Mouse (Mus musculus) cerebellum, postnatal 4 days (tissue): Measurements from ENCODE around the gene Igfals.

ENCODE experiments used
- DNase-seq, 2 experiments: peaks; one replicate each; pipeline ENCODE4 v3.0.0; 2022; ENCODE audit warnings: low spot score in 2 of 2, mixed read lengths in 1 of 2

Igfals gene

DNA sequence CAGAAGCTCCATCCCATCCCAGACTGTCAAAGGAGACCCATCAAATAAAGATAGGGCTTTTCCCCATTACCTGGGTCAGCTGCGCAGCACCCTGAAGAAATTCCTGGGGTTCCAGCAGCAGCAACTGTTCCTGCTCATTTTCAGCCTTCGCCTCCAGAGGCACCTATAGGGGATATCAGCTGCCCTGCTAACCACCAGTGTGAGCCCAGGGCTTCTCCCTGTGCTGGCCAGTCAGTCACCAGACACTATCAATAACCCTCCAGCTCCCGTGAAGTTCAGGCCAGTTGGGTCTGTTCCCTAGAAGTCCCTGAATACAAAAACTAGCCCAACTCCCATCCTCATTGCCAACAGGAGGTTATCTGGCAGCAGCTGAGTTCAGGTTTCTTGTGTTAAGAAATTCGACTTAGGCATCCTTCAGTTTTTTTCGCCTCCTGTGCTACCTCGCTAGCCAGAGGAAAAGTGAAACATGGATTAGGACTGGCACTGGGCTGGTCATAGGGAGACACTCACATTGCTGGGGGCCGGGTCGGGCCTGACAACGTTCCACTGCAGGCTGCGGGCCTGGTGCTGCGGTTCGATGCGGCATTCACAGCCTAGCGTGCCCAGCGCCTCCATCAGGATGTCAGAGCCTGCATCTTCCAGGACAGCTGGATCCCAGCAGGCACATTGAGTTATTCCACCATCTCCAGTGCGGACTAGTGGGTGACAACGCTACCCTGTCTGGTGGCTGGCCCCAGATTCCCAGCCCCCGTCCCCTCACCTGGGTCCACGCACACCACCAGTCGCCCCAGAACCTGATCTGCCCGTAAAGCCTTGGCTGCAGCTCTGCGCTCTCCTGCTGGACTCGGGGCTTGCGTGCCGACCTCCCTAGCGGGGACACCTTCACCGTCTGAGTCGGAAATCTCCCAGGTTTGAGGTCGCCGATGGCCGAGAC lies 28.5 kb downstream of the Igfals start:
- peak in 1 of 2 experiments; percentile 34 for DNase-seq

DNA sequence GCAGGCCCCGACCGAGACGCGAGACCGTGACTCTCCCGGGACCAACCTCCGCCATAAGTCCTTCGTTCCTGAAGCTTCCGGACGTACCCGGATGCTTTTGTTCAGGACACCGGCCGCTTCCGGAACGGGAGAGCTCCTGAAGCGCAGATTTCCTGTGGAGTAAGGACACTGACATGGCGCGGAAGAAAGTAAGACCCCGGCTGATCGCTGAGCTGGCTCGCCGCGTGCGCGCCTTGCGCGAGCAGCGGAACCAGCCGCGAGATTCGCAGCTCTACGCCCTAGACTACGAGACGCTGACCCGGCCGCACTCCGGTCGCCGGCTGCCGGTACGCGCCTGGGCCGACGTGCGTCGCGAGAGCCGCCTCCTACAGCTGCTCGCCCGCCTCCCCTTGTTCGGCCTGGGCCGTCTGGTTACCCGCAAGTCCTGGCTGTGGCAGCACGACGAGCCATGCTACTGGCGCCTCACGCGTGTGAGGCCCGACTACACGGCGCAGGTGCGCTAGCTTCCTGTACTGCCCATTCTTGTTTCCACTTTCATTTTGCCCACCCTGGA lies 29.3 kb downstream of the Igfals start, which contains the start of the genes Eme2 and Mrps34:
Gene Eme2, minus strand, starts transcription at position 93 of the 553 bp plus-strand sequence.
Gene Mrps34, plus strand, starts transcription at position 122 of the 553 bp plus-strand sequence.
- peak in 1 of 2 experiments; percentile 77 for DNase-seq

DNA sequence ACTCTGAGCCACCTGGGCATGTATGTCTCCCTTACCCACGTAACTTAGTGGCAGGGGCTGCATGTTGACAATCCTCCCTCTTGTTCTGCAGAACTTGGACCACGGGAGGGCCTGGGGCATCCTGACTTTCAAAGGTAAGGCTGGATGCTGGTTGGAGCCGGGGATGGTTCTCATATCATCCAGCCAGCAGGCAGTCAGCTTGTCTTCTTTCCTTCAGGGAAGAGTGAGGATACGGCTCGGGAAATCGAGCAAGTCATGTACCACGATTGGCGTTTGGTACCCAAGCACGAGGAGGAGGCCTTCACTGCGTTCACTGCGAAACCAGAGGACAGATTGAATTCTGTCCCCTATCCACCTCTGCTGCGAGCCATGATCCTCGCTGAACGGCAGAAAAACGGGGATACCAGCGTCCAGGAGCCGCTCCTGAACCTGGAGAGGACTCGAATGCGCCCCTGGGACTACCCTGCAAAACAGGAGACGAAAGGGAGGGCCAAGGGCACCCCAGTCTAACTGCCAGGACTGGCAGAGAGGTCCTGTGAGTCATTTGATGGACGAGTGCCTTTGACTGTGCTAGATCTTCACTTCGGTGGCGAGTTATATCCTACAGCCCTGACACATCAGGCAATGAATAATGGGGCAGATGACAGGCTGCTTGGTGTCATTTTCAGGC lies 29.9 kb downstream of the Igfals start:
- DNase-seq = no peak

- DNase-seq = peak; percentile 53 to 72
Measured at GRCm38 (mm10) chr17:24896241-24896992, 30.6 kb downstream of the Igfals start, which contains the start of gene Nme3. Gene Nme3, plus strand, starts transcription at chr17:24896500.

DNA sequence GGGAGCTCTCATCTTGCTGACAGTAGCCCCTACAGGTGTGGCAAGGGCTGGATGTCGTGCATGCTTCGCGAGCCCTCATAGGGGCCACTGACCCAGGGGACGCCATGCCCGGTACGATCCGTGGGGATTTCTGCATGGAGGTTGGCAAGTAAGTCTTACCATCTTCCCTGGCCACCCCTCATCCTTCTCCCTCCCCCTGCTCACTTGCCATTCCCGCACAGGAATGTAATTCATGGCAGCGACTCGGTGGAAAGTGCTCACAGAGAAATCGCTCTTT lies 31.1 kb downstream of the Igfals start:
- no peak for DNase-seq

GRCm38 (mm10) chr17:24897600-24897999 lies 31.8 kb downstream of the Igfals start:
- no peak for DNase-seq

- no peak for DNase-seq
Measured at GRCm38 (mm10) chr17:24898041-24898854, 32.5 kb downstream of the Igfals start.

- DNase-seq = no peak
Measured at GRCm38 (mm10) chr17:24899153-24899552, 33.4 kb downstream of the Igfals start.

- DNase-seq = no peak
Measured at GRCm38 (mm10) chr17:24900014-24900413, 34.2 kb downstream of the Igfals start.

GRCm38 (mm10) chr17:24902124-24902523 lies 36.3 kb downstream of the Igfals start:
- no peak for DNase-seq

- peak in 1 of 2 experiments; percentile 44 for DNase-seq
Measured at GRCm38 (mm10) chr17:24902671-24903474, 37.1 kb downstream of the Igfals start.

- DNase-seq = no peak
Measured at GRCm38 (mm10) chr17:24903767-24904166, 38.0 kb downstream of the Igfals start.

DNA sequence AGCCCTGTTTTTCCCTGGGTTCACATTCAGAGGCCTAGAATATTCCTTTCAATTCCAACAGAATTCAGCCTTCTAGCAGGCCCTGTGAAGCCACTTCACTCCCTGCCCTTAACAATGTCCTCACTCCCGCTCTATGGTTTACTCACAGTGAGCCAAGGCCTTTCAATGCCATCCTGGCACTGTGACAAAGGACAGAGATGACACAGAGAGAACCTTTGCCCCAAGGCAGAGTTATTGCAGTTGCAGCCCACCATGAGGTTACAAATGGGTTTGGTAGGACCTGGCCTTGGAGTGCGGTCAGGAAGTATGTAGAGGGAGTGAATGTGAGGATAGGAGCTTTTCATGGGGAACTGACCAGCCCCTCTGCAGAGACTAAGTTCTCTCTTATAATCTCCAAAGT lies 41.8 kb downstream of the Igfals start:
- no peak for DNase-seq

DNA sequence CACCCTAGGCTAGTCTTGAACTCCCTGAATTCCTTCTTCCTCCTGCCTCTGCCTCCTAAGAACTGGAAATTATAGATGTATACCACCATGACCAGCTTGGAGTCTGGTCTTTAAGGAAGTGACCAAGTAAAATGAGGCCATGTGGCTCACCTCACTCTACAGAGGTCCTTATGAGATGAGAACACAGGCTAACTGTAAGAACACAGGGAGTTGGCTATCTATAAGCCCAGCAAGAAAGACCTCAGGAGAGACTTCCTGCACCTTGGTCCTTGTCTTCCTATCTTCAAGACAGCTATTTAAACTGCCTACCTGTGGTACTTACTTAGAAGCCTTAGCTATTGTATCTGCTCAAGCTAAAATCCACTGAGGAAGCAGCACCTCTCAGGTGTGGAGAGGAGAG lies 48.2 kb downstream of the Igfals start:
- DNase-seq = no peak

DNA sequence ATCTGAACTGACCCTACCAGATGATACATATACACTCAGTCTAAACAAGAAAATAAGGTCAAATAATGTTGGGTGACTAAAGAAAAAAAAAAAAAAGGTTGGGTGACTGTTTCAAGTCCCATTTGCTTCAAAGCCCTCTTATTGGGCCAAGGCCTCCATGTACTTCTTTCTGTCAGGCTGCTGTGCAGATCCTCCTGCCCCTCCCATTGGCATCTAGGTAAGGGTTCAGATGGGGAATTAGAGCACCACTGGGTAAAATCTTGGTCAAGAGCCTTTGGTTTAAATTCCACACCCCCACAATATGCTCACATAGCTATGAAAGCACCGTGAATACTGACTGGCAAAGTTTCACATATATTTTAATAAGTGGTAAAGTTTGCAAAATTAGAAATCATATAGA lies 57.4 kb downstream of the Igfals start:
- DNase-seq = no peak

DNA sequence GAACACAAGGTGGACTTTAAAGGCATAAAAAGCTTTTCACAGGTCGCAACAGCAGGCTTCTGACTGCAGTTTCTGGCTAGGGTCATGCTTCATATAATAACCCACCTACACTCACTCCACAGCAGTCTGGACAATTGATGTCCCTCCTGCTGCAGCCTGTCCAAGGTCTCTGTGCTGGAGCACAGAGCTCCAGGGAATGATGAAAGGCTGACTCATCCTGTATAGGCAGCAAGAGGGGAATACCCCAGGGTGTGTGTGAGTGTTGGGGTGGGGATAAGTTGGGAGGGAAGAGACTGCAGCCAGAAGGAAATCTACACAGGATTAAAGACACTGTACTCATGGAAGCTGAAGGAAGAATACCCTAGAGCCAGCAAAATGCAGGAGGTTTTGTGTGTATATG lies 63.7 kb downstream of the Igfals start:
- DNase-seq = no peak
